Mouse (Mus musculus): Measurements from ENCODE around the gene Pank3.

DNA sequence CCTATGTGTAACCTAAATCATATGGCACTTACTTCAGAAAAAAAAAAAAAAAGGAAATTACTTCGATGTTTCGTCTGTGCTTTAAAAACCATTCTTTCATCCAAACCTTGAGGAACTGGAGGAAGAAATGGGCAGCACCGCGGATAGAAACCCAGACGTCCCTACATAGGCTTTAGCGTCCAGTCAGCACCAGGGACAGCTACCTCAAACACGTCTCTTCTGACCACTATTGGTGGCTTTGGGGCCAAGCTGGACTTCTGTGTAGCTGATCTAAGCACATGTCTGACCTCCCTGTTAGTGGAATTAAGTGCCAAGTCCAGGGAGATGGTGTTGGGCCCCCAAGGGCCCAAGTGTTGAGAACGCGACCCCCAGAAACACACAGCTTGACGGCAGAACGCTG, 29.6 kb downstream of the Pank3 start, which contains the start of gene Fbll1:
- TF ChIP-seq GATA1 (IDR thresholded peaks at IDR 0.05; ENCODE audit: low read depth, low read length), result no peak
- no peak for TF ChIP-seq CTCF (IDR thresholded peaks at IDR 0.05 in 2 of 3, conservative IDR thresholded peaks at IDR 0.05 in 1 of 3; ENCODE audit: control insufficient read depth in 1 of 3, insufficient read depth in 1 of 3, low read depth in 2 of 3, low read length in 3 of 3, poor library complexity in 1 of 3, severe bottlenecking in 1 of 3)
- no peak for TF ChIP-seq SMC3 (IDR thresholded peaks at IDR 0.05; ENCODE audit: low read depth, low read length)
- TF ChIP-seq MXI1 (IDR thresholded peaks at IDR 0.05; ENCODE audit: low read depth, low read length), result no peak
- no peak for TF ChIP-seq RAD21 (IDR thresholded peaks at IDR 0.05; ENCODE audit: low read depth, low read length)
- TF ChIP-seq ELF1 (IDR thresholded peaks at IDR 0.05; ENCODE audit: low read depth, low read length), result no peak
- no peak for TF ChIP-seq NRF1 (IDR thresholded peaks at IDR 0.05; ENCODE audit: insufficient read depth, low read depth, low read length, poor library complexity, severe bottlenecking)
- TF ChIP-seq MEF2A (IDR thresholded peaks at IDR 0.05; ENCODE audit: extremely low read depth, insufficient replicate concordance, low read depth, low read length, poor library complexity, severe bottlenecking), result no peak
